Mouse (Mus musculus): ENCODE measurements at regions not wholly inside any gene's neighbourhood (a gene's known extent, or its start where the extent isn't known, plus 50 kb on each side); places are given as distances from the start of the nearest gene placed in this dataset.

GRCm38 (mm10) chr5:112004041-112004440, 248.3 kb downstream of the Cryba4 start:
- no peak for DNase-seq (ENCODE audit: low spot score in 2 of 2)

- no peak for DNase-seq (ENCODE audit: low spot score in 2 of 2)
Observed at GRCm38 (mm10) chr5:112012505-112013164, 239.7 kb downstream of the Cryba4 start.

GRCm38 (mm10) chr5:112018925-112019324, 233.4 kb downstream of the Cryba4 start:
- peak in 1 of 2 experiments; percentile 40 for DNase-seq (ENCODE audit: low spot score in 2 of 2)

GRCm38 (mm10) chr5:112020882-112021281, 231.4 kb downstream of the Cryba4 start:
- peak in 1 of 2 experiments; percentile 32 for DNase-seq (ENCODE audit: low spot score in 2 of 2)

GRCm38 (mm10) chr5:112029955-112030354, 222.4 kb downstream of the Cryba4 start:
- DNase-seq (ENCODE audit: low spot score in 2 of 2) = peak; percentile 49 to 54

GRCm38 (mm10) chr5:112032036-112032435, 220.3 kb downstream of the Cryba4 start:
- DNase-seq (ENCODE audit: low spot score in 2 of 2) = no peak

- no peak for DNase-seq (ENCODE audit: low spot score in 2 of 2)
Observed at GRCm38 (mm10) chr5:112035426-112035825, 216.9 kb downstream of the Cryba4 start.

- DNase-seq (ENCODE audit: low spot score in 2 of 2) = no peak
Observed at GRCm38 (mm10) chr5:112037080-112037479, 215.2 kb downstream of the Cryba4 start.

- no peak for DNase-seq (ENCODE audit: low spot score in 2 of 2)
Observed at GRCm38 (mm10) chr5:112039645-112040372, 212.5 kb downstream of the Cryba4 start.

- no peak for DNase-seq (ENCODE audit: low spot score in 2 of 2)
Observed at GRCm38 (mm10) chr5:112040678-112041077, 211.6 kb downstream of the Cryba4 start.

- DNase-seq (ENCODE audit: low spot score in 2 of 2) = no peak
Observed at GRCm38 (mm10) chr5:112041285-112041684, 211.0 kb downstream of the Cryba4 start.

GRCm38 (mm10) chr5:112042236-112042635, 210.1 kb downstream of the Cryba4 start:
- no peak for DNase-seq (ENCODE audit: low spot score in 2 of 2)

GRCm38 (mm10) chr5:112050046-112050782, 202.1 kb downstream of the Cryba4 start:
- no peak for DNase-seq (ENCODE audit: low spot score in 2 of 2)

- no peak for DNase-seq (ENCODE audit: low spot score in 2 of 2)
Observed at GRCm38 (mm10) chr5:112050906-112051305, 201.4 kb downstream of the Cryba4 start.

GRCm38 (mm10) chr5:112051786-112052185, 200.5 kb downstream of the Cryba4 start:
- no peak for DNase-seq (ENCODE audit: low spot score in 2 of 2)

- no peak for DNase-seq (ENCODE audit: low spot score in 2 of 2)
Observed at GRCm38 (mm10) chr5:112053600-112054155, 198.6 kb downstream of the Cryba4 start.

GRCm38 (mm10) chr5:112055018-112055417, 197.3 kb downstream of the Cryba4 start:
- DNase-seq (ENCODE audit: low spot score in 2 of 2) = no peak

- DNase-seq (ENCODE audit: low spot score in 2 of 2) = no peak
Observed at GRCm38 (mm10) chr5:112069917-112070316, 182.4 kb downstream of the Cryba4 start.

GRCm38 (mm10) chr5:112072456-112072855, 179.9 kb downstream of the Cryba4 start:
- no peak for DNase-seq (ENCODE audit: low spot score in 2 of 2)

- no peak for DNase-seq (ENCODE audit: low spot score in 2 of 2)
Observed at GRCm38 (mm10) chr5:112077097-112077496, 175.2 kb downstream of the Cryba4 start.

GRCm38 (mm10) chr5:112077840-112078600, 174.3 kb downstream of the Cryba4 start:
- DNase-seq (ENCODE audit: low spot score in 2 of 2) = peak; percentile 57 to 68

Data from layer of hippocampus, postnatal 14 days (tissue).